ENCODE assay signal across 19 mouse cellular contexts in the genomic region with DNA sequence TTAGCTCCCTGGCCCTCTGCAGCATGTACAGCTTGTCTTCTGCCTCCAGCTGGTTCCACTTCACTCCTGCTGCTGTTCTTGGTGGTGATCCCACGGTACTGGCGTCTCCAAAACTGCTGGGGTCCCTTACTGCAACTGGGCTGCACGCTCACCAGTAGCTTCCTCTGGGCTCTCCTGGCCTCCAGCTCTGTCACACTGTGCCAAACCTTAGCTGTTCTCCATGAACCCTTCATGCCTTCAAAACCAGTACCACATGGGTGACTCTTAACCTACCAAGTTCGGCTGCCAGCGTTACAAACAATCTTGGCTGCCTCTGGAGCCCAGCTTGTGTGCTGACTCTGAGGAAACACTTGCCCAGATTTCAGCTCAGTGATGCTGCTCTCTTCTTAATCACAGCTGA. TPM values are rescaled to one million over a fixed set of nuclear protein-coding genes. Genes with fewer than 3 reads are reported as not detected.
DNase-seq lines count a peak whose midpoint lies in the region; ATAC-seq and TF ChIP-seq lines count a peak whose summit lies in the region.
"Had no signal": no experiment of that assay in that cellular context is flagged by ENCODE, and none has a peak within 500 bp of the region (broad histone marks: within the 10 kb centered on the region; RNA-seq: fewer than 3 reads in every experiment).

No protein-coding gene starts in this region.

- H3K9ac ChIP-seq in hindbrain, postnatal 0 days (replicated peaks; ENCODE audit: low read length): no peak overlapping the region
- no peak overlapping the region for H3K9ac ChIP-seq in hindbrain, embryonic 16.5 days (ENCODE audit: low read depth, low read length)
- no peak overlapping the region for H3K9ac ChIP-seq in midbrain, postnatal 0 days (replicated peaks; ENCODE audit: low read length, poor library complexity, severe bottlenecking)
- H3K9ac ChIP-seq: limb, embryonic 12.5 days; lung, embryonic 14.5 days; midbrain, embryonic 12.5 days had no signal

- no peaks in the 10 kb centered on the region for H3K4me1 ChIP-seq in hindbrain, postnatal 0 days (ENCODE audit: insufficient read depth, low read length)
- no peaks in the 10 kb centered on the region for H3K4me1 ChIP-seq in hindbrain, embryonic 10.5 days (replicated peaks)
- H3K4me1 ChIP-seq in brown adipose tissue, adult 24 weeks (ENCODE audit: control insufficient read depth, insufficient read depth, insufficient read length, low read length): peaks cover 4% of the 10 kb centered on the region; the same call in 1 of the 2 replicates
- no peaks in the 10 kb centered on the region for H3K4me1 ChIP-seq in hindbrain, embryonic 16.5 days (ENCODE audit: control insufficient read depth, insufficient read depth, low read depth, low read length)
- no peaks in the 10 kb centered on the region for H3K4me1 ChIP-seq in midbrain, postnatal 0 days (ENCODE audit: insufficient read depth, low read length)
- H3K4me1 ChIP-seq: limb, embryonic 12.5 days; midbrain, embryonic 12.5 days had no signal

- no peak overlapping the region for H3K4me3 ChIP-seq in hindbrain, postnatal 0 days (ENCODE audit: low read length)
- H3K4me3 ChIP-seq in hindbrain, embryonic 10.5 days: no peak overlapping the region
- H3K4me3 ChIP-seq in brown adipose tissue, adult 24 weeks (ENCODE audit: insufficient read depth, low read depth, low read length): no peak overlapping the region
- H3K4me3 ChIP-seq in hindbrain, embryonic 16.5 days (ENCODE audit: low read length): no peak overlapping the region
- H3K4me3 ChIP-seq in midbrain, postnatal 0 days (ENCODE audit: low read depth, low read length): no peak overlapping the region
- H3K4me3 ChIP-seq: limb, embryonic 12.5 days; midbrain, embryonic 12.5 days had no signal

- H3K4me2 ChIP-seq in hindbrain, postnatal 0 days (ENCODE audit: low read depth, low read length): no peak overlapping the region
- H3K4me2 ChIP-seq in hindbrain, embryonic 16.5 days (ENCODE audit: low read length): no peak overlapping the region
- no peak overlapping the region for H3K4me2 ChIP-seq in midbrain, postnatal 0 days (ENCODE audit: low read depth, low read length, poor library complexity, severe bottlenecking)
- H3K4me2 ChIP-seq: limb, embryonic 12.5 days; lung, embryonic 14.5 days; midbrain, embryonic 12.5 days had no signal

- no peaks in the 10 kb centered on the region for H3K9me3 ChIP-seq in hindbrain, postnatal 0 days (ENCODE audit: low read length)
- H3K9me3 ChIP-seq in hindbrain, embryonic 10.5 days: peaks cover 13% of the 10 kb centered on the region; the same call in 1 of the 2 replicates
- H3K9me3 ChIP-seq in hindbrain, embryonic 16.5 days (ENCODE audit: control insufficient read depth, low read length): no peaks in the 10 kb centered on the region
- H3K9me3 ChIP-seq in midbrain, postnatal 0 days (ENCODE audit: low read length): no peaks in the 10 kb centered on the region

- H3K27me3 ChIP-seq in hindbrain, postnatal 0 days (ENCODE audit: insufficient read depth, low read length): no peaks in the 10 kb centered on the region
- no peaks in the 10 kb centered on the region for H3K27me3 ChIP-seq in hindbrain, embryonic 10.5 days (ENCODE audit: insufficient read depth, poor library complexity, severe bottlenecking)
- no peaks in the 10 kb centered on the region for H3K27me3 ChIP-seq in hindbrain, embryonic 16.5 days (replicated peaks; ENCODE audit: control insufficient read depth, insufficient read depth, low read length)
- no peaks in the 10 kb centered on the region for H3K27me3 ChIP-seq in midbrain, postnatal 0 days (ENCODE audit: insufficient read depth, low read length)

- intact Hi-C loops in heart, postnatal 14 days (cut with DNase I): no loop called here

- ATAC-seq in hindbrain, postnatal 0 days: no peak
- ATAC-seq in hindbrain, embryonic 16.5 days: no peak
- no peak for ATAC-seq in midbrain, postnatal 0 days (ENCODE audit: low FRiP score)
- ATAC-seq: Patski had no signal

- TF ChIP-seq CTCF in hindbrain, postnatal 0 days (IDR thresholded peaks at IDR 0.05; ENCODE audit: low read depth): no peak
- no peak for TF ChIP-seq CTCF in midbrain, postnatal 0 days (IDR thresholded peaks at IDR 0.05)

- H3K36me3 ChIP-seq in hindbrain, postnatal 0 days (ENCODE audit: insufficient read depth, low read length): no peaks in the 10 kb centered on the region
- H3K36me3 ChIP-seq in hindbrain, embryonic 10.5 days: no peaks in the 10 kb centered on the region
- H3K36me3 ChIP-seq in hindbrain, embryonic 16.5 days (ENCODE audit: control insufficient read depth, insufficient read depth, low read length): no peaks in the 10 kb centered on the region
- H3K36me3 ChIP-seq in midbrain, postnatal 0 days (ENCODE audit: insufficient read depth, low read length): no peaks in the 10 kb centered on the region
- H3K36me3 ChIP-seq: limb, embryonic 12.5 days; midbrain, embryonic 12.5 days had no signal

- 74% methylated on average over 5 of the region's 5 CpGs for WGBS in hindbrain, postnatal 0 days
- WGBS in hindbrain, embryonic 10.5 days: 76% methylated on average over 5 of the region's 5 CpGs
- 83% methylated on average over 5 of the region's 5 CpGs for WGBS in hindbrain, embryonic 16.5 days
- WGBS in midbrain, postnatal 0 days: 73% methylated on average over 5 of the region's 5 CpGs

- DNase-seq in hindbrain, postnatal 0 days (ENCODE audit: low spot score): peak; percentile 1
- no peak for DNase-seq in hindbrain, embryonic 10.5 days (ENCODE audit: low spot score)
- peak; percentile 4 for DNase-seq in Muller cell, postnatal 12 days (ENCODE audit: inconsistent ontology term)
- DNase-seq in heart, postnatal 14 days: peak; percentile 42 to 60
- DNase-seq in midbrain, postnatal 0 days (ENCODE audit: low spot score): no peak
- DNase-seq: cerebellum, adult 11-12 months; embryo, embryonic 11 days; lung, embryonic 14.5 days; right cerebral cortex, adult 18-20 months; thymus, postnatal 25 days had no signal

- no peak overlapping the region for H3K27ac ChIP-seq in hindbrain, postnatal 0 days
- no peak overlapping the region for H3K27ac ChIP-seq in hindbrain, embryonic 10.5 days
- H3K27ac ChIP-seq in brown adipose tissue, adult 24 weeks (replicated peaks; ENCODE audit: low read depth, low read length): peak overlapping the region; percentile 45; the same call in 1 of the 2 replicates
- H3K27ac ChIP-seq in hindbrain, embryonic 16.5 days (ENCODE audit: low read depth, low read length): no peak overlapping the region
- no peak overlapping the region for H3K27ac ChIP-seq in midbrain, postnatal 0 days (ENCODE audit: low read depth, low read length)
- H3K27ac ChIP-seq: kidney, postnatal 0 days; limb, embryonic 12.5 days; midbrain, embryonic 12.5 days had no signal

RNA-seq across cellular contexts. Expression of a gene that starts 7.5 kb away (rescaled TPM):
- total RNA-seq in hindbrain, postnatal 0 days (2014; rRNA removed): 3.8 and 4.0 TPM in 2 replicates
- 1.3 TPM in 2 replicates for polyA plus RNA-seq in hindbrain, postnatal 0 days (2015; fragmentation: Nextera tagmentation; extraction: Ambion mirVana)
- polyA plus RNA-seq in hindbrain, embryonic 10.5 days (2016; fragmentation: Nextera tagmentation; extraction: Ambion mirVana): 0.52 and 0.54 TPM in 2 replicates
- polyA plus RNA-seq in brown adipose tissue, adult 24 weeks (2012; ENCODE audit: insufficient read depth, insufficient read length, missing spikeins): 0.67 TPM in 1 of 2 replicates, not detected in the other
- total RNA-seq in heart, postnatal 14 days (2021): under 1 TPM; 0.22 to 0.48 TPM
- 0.94 and 1.3 TPM in 2 replicates for polyA plus RNA-seq in hindbrain, embryonic 16.5 days (2015; fragmentation: Nextera tagmentation; extraction: Ambion mirVana)
- total RNA-seq in midbrain, postnatal 0 days (2014; rRNA removed): 1.3 and 1.6 TPM in 2 replicates
- polyA plus RNA-seq in midbrain, postnatal 0 days (2015; fragmentation: Nextera tagmentation; extraction: Ambion mirVana): 0.90 and 1.3 TPM in 2 replicates
- total RNA-seq: adrenal gland, postnatal 36 days; layer of hippocampus, postnatal 25 days had no signal
- polyA plus RNA-seq: limb, embryonic 12.5 days; Patski had no signal

RNA-seq across cellular contexts. Expression of a gene that starts 21.0 kb away (rescaled TPM):
- not detected in 2 replicates for total RNA-seq in hindbrain, postnatal 0 days (2014; rRNA removed)
- not detected in 2 replicates for polyA plus RNA-seq in hindbrain, postnatal 0 days (2015; fragmentation: Nextera tagmentation; extraction: Ambion mirVana)
- not detected in 2 replicates for polyA plus RNA-seq in hindbrain, embryonic 10.5 days (2016; fragmentation: Nextera tagmentation; extraction: Ambion mirVana)
- not detected in 2 replicates for polyA plus RNA-seq in brown adipose tissue, adult 24 weeks (2012; ENCODE audit: insufficient read depth, insufficient read length, missing spikeins)
- under 1 TPM; 0.24 to 0.93 TPM for total RNA-seq in heart, postnatal 14 days (2021)
- polyA plus RNA-seq in hindbrain, embryonic 16.5 days (2015; fragmentation: Nextera tagmentation; extraction: Ambion mirVana): not detected in 2 replicates
- not detected in 2 replicates for total RNA-seq in midbrain, postnatal 0 days (2014; rRNA removed)
- polyA plus RNA-seq in midbrain, postnatal 0 days (2015; fragmentation: Nextera tagmentation; extraction: Ambion mirVana): not detected in 2 replicates
- total RNA-seq: layer of hippocampus, postnatal 25 days had no signal
- polyA plus RNA-seq: kidney, postnatal 0 days; limb, embryonic 12.5 days; midbrain, embryonic 12.5 days; neural tube, embryonic 11.5 days; Patski had no signal

RNA-seq across cellular contexts. Expression of a gene that starts 41.6 kb away (rescaled TPM):
- total RNA-seq in hindbrain, postnatal 0 days (2014; rRNA removed): 1.2 and 2.8 TPM in 2 replicates
- polyA plus RNA-seq in hindbrain, postnatal 0 days (2015; fragmentation: Nextera tagmentation; extraction: Ambion mirVana): 0.61 and 1.2 TPM in 2 replicates
- polyA plus RNA-seq in hindbrain, embryonic 10.5 days (2016; fragmentation: Nextera tagmentation; extraction: Ambion mirVana): 0.75 and 1.0 TPM in 2 replicates
- 1.9 TPM in 1 of 2 replicates, not detected in the other for polyA plus RNA-seq in brown adipose tissue, adult 24 weeks (2012; ENCODE audit: insufficient read depth, insufficient read length, missing spikeins)
- total RNA-seq in heart, postnatal 14 days (2021): 1 to 10 TPM; 1.3 to 4.7 TPM
- 0.98 and 1.0 TPM in 2 replicates for polyA plus RNA-seq in hindbrain, embryonic 16.5 days (2015; fragmentation: Nextera tagmentation; extraction: Ambion mirVana)
- 3.8 and 4.6 TPM in 2 replicates for total RNA-seq in midbrain, postnatal 0 days (2014; rRNA removed)
- 0.63 and 0.80 TPM in 2 replicates for polyA plus RNA-seq in midbrain, postnatal 0 days (2015; fragmentation: Nextera tagmentation; extraction: Ambion mirVana)
- polyA plus RNA-seq: Patski had no signal

RNA-seq across cellular contexts. Expression of a gene that starts 55.8 kb away (rescaled TPM):
- total RNA-seq in hindbrain, postnatal 0 days (2014; rRNA removed): 50.4 and 56.8 TPM in 2 replicates
- 24.2 and 28.4 TPM in 2 replicates for polyA plus RNA-seq in hindbrain, postnatal 0 days (2015; fragmentation: Nextera tagmentation; extraction: Ambion mirVana)
- 25.1 and 34.7 TPM in 2 replicates for polyA plus RNA-seq in hindbrain, embryonic 10.5 days (2016; fragmentation: Nextera tagmentation; extraction: Ambion mirVana)
- polyA plus RNA-seq in brown adipose tissue, adult 24 weeks (2012; ENCODE audit: insufficient read depth, insufficient read length, missing spikeins): 10.3 and 14.1 TPM in 2 replicates
- 10 to 100 TPM; 22.4 to 23.4 TPM for total RNA-seq in heart, postnatal 14 days (2021)
- polyA plus RNA-seq in hindbrain, embryonic 16.5 days (2015; fragmentation: Nextera tagmentation; extraction: Ambion mirVana): 28.5 and 37.3 TPM in 2 replicates
- total RNA-seq in midbrain, postnatal 0 days (2014; rRNA removed): 53.9 and 68.0 TPM in 2 replicates
- polyA plus RNA-seq in midbrain, postnatal 0 days (2015; fragmentation: Nextera tagmentation; extraction: Ambion mirVana): 40.8 and 41.3 TPM in 2 replicates

Comparison
In these comparisons a context has a peak if more than half of its experiments do, and no peak if none do; other contexts are left out.
1. DNase-seq: peak in hindbrain, postnatal 0 days (single experiment), Muller cell, postnatal 12 days (single experiment) and heart, postnatal 14 days (2 of 2); none in hindbrain, embryonic 10.5 days (single experiment) and midbrain, postnatal 0 days (single experiment).